ENCODE assay signal across 21 mouse cellular contexts in the genomic region with DNA sequence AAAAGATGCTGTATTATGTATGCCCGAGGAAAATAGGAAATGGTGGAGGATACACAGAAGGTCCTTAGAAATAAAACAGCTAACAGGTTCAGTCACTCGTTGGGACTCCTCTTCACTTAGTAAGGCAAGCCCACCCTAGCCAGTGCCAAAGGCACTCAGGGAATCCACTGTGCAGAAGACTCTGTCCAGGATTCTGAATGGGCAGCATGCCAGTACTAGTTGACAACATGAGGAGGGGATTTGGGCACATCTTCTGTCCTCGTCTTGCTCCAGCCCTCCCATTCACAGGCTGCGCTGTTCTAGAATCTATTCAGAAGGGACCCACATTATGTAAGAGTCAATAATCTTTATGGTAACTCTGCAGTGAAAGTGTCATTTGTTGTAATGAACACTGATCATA.
A peak's percentile ranks its signal among the peaks of the same experiment; 100 is the strongest.
DNase-seq lines count a peak whose midpoint lies in the region; ATAC-seq and TF ChIP-seq lines count a peak whose summit lies in the region.
"Had no signal": no experiment of that assay in that cellular context is flagged by ENCODE, and none has a peak within 500 bp of the region (broad histone marks: within the 10 kb centered on the region; RNA-seq: fewer than 3 reads in every experiment).

No protein-coding gene starts in this region.

- WGBS in hindbrain, postnatal 0 days: 56% methylated on average over 4 of the region's 4 CpGs
- 91% methylated on average over 4 of the region's 4 CpGs for WGBS in hindbrain, embryonic 11.5 days
- WGBS in midbrain, embryonic 11.5 days: 84% methylated on average over 4 of the region's 4 CpGs
- WGBS in midbrain, embryonic 14.5 days: 78% methylated on average over 4 of the region's 4 CpGs

- TF ChIP-seq CTCF in hindbrain, postnatal 0 days (IDR thresholded peaks at IDR 0.05; ENCODE audit: low read depth): no peak

- no peaks in the 10 kb centered on the region for H3K27me3 ChIP-seq in hindbrain, postnatal 0 days (ENCODE audit: insufficient read depth, low read length)
- no peaks in the 10 kb centered on the region for H3K27me3 ChIP-seq in hindbrain, embryonic 11.5 days (ENCODE audit: control insufficient read depth, insufficient read depth, low read length)
- no peaks in the 10 kb centered on the region for H3K27me3 ChIP-seq in midbrain, embryonic 11.5 days (ENCODE audit: control insufficient read depth, insufficient read depth, low read length)
- no peaks in the 10 kb centered on the region for H3K27me3 ChIP-seq in midbrain, embryonic 14.5 days (ENCODE audit: control insufficient read depth, insufficient read depth, low read length)
- H3K27me3 ChIP-seq: embryonic facial prominence, embryonic 12.5 days; heart, embryonic 13.5 days; hindbrain, embryonic 12.5 days had no signal

- DNase-seq in cerebellum, postnatal 10 days: peak; percentile 57 to 59
- no peak for DNase-seq in cerebellum, adult 9-11 months
- peak; percentile 16 for DNase-seq in hindbrain, postnatal 0 days (ENCODE audit: low spot score)
- no peak for DNase-seq in hindbrain, embryonic 11.5 days (ENCODE audit: low spot score)
- peak; percentile 39 for DNase-seq in midbrain, embryonic 11.5 days (ENCODE audit: low spot score, missing footprints)
- DNase-seq in midbrain, embryonic 14.5 days: no peak
- peak; percentile 13 for DNase-seq in Muller cell, postnatal 12 days (ENCODE audit: inconsistent ontology term)
- DNase-seq: adrenal gland, postnatal 10 days; B cell, adult 2 months; cerebellum, adult 18-20 months; cerebellum, postnatal 25 days; gastrocnemius, postnatal 36 days; heart, adult 11 months; heart, postnatal 36 days had no signal

- no peaks in the 10 kb centered on the region for H3K9me3 ChIP-seq in hindbrain, postnatal 0 days (ENCODE audit: low read length)
- no peaks in the 10 kb centered on the region for H3K9me3 ChIP-seq in hindbrain, embryonic 11.5 days (ENCODE audit: control insufficient read depth, low read length)
- no peaks in the 10 kb centered on the region for H3K9me3 ChIP-seq in midbrain, embryonic 11.5 days (ENCODE audit: control insufficient read depth, low read length)
- H3K9me3 ChIP-seq in midbrain, embryonic 14.5 days (ENCODE audit: control insufficient read depth, low read length): no peaks in the 10 kb centered on the region
- H3K9me3 ChIP-seq: embryonic facial prominence, embryonic 12.5 days; G1E; heart, embryonic 13.5 days; hindbrain, embryonic 12.5 days had no signal

- no peak overlapping the region for H3K4me2 ChIP-seq in hindbrain, postnatal 0 days (ENCODE audit: low read depth, low read length)
- H3K4me2 ChIP-seq in hindbrain, embryonic 11.5 days (replicated peaks; ENCODE audit: low read depth, low read length): no peak overlapping the region
- no peak overlapping the region for H3K4me2 ChIP-seq in midbrain, embryonic 11.5 days
- no peak overlapping the region for H3K4me2 ChIP-seq in midbrain, embryonic 14.5 days (ENCODE audit: low read length)
- H3K4me2 ChIP-seq: embryonic facial prominence, embryonic 12.5 days; heart, embryonic 13.5 days; hindbrain, embryonic 12.5 days had no signal

- no peak overlapping the region for H3K9ac ChIP-seq in hindbrain, postnatal 0 days (replicated peaks; ENCODE audit: low read length)
- no peak overlapping the region for H3K9ac ChIP-seq in hindbrain, embryonic 11.5 days (ENCODE audit: low read depth, low read length)
- no peak overlapping the region for H3K9ac ChIP-seq in midbrain, embryonic 11.5 days (ENCODE audit: low read length)
- H3K9ac ChIP-seq in midbrain, embryonic 14.5 days (replicated peaks; ENCODE audit: low read length): no peak overlapping the region
- H3K9ac ChIP-seq: embryonic facial prominence, embryonic 12.5 days; heart, embryonic 13.5 days; hindbrain, embryonic 12.5 days had no signal

- ATAC-seq in hindbrain, postnatal 0 days: 0 out of 2 replicates have a peak, but pooled peaks have one; percentile 22
- ATAC-seq in hindbrain, embryonic 11.5 days (ENCODE audit: low FRiP score): no peak
- no peak for ATAC-seq in midbrain, embryonic 11.5 days (ENCODE audit: low FRiP score)
- ATAC-seq in midbrain, embryonic 14.5 days (ENCODE audit: low FRiP score, low TSS enrichment): no peak
- ATAC-seq: CD4-positive, CD25-positive, alpha-beta regulatory T cell, adult 4 months; forebrain, embryonic 16.5 days; hindbrain, embryonic 16.5 days had no signal

- H3K4me3 ChIP-seq in hindbrain, postnatal 0 days (ENCODE audit: low read length): no peak overlapping the region
- H3K4me3 ChIP-seq in hindbrain, embryonic 11.5 days (ENCODE audit: low read depth, low read length): no peak overlapping the region
- no peak overlapping the region for H3K4me3 ChIP-seq in midbrain, embryonic 11.5 days (ENCODE audit: low read depth, low read length)
- H3K4me3 ChIP-seq in midbrain, embryonic 14.5 days (replicated peaks; ENCODE audit: low read depth, low read length): no peak overlapping the region
- H3K4me3 ChIP-seq: embryonic facial prominence, embryonic 12.5 days; heart, embryonic 13.5 days; hindbrain, embryonic 12.5 days had no signal

- no peaks in the 10 kb centered on the region for H3K36me3 ChIP-seq in hindbrain, postnatal 0 days (ENCODE audit: insufficient read depth, low read length)
- no peaks in the 10 kb centered on the region for H3K36me3 ChIP-seq in hindbrain, embryonic 11.5 days (ENCODE audit: control insufficient read depth, insufficient read depth, low read length)
- H3K36me3 ChIP-seq in midbrain, embryonic 11.5 days (ENCODE audit: control insufficient read depth, insufficient read depth, low read length): no peaks in the 10 kb centered on the region
- H3K36me3 ChIP-seq in midbrain, embryonic 14.5 days (ENCODE audit: control insufficient read depth, insufficient read depth, low read length): no peaks in the 10 kb centered on the region
- H3K36me3 ChIP-seq: embryonic facial prominence, embryonic 12.5 days; G1E; hindbrain, embryonic 12.5 days had no signal

- H3K27ac ChIP-seq in hindbrain, postnatal 0 days: no peak overlapping the region
- no peak overlapping the region for H3K27ac ChIP-seq in hindbrain, embryonic 11.5 days (ENCODE audit: low read depth, low read length)
- no peak overlapping the region for H3K27ac ChIP-seq in midbrain, embryonic 11.5 days (ENCODE audit: low read depth, low read length)
- no peak overlapping the region for H3K27ac ChIP-seq in midbrain, embryonic 14.5 days (replicated peaks; ENCODE audit: low read depth, low read length)
- H3K27ac ChIP-seq: embryonic facial prominence, embryonic 12.5 days; heart, embryonic 13.5 days; hindbrain, embryonic 12.5 days had no signal

- H3K4me1 ChIP-seq in hindbrain, postnatal 0 days (ENCODE audit: insufficient read depth, low read length): no peaks in the 10 kb centered on the region
- no peaks in the 10 kb centered on the region for H3K4me1 ChIP-seq in hindbrain, embryonic 11.5 days (replicated peaks; ENCODE audit: control insufficient read depth, insufficient read depth, low read length)
- H3K4me1 ChIP-seq in midbrain, embryonic 11.5 days (ENCODE audit: control insufficient read depth, insufficient read depth, low read length): no peaks in the 10 kb centered on the region
- H3K4me1 ChIP-seq in midbrain, embryonic 14.5 days (ENCODE audit: control insufficient read depth, insufficient read depth, low read length): no peaks in the 10 kb centered on the region
- H3K4me1 ChIP-seq: embryonic facial prominence, embryonic 12.5 days; heart, embryonic 13.5 days had no signal

Comparison
In these comparisons a context has a peak if more than half of its experiments do, and no peak if none do; other contexts are left out.
1. DNase-seq: peak in cerebellum, postnatal 10 days (2 of 2), hindbrain, postnatal 0 days (single experiment), midbrain, embryonic 11.5 days (single experiment) and Muller cell, postnatal 12 days (single experiment); none in cerebellum, adult 9-11 months (single experiment), hindbrain, embryonic 11.5 days (single experiment) and midbrain, embryonic 14.5 days (single experiment).